Mouse (Mus musculus) neural tube, embryonic 14.5 days (tissue): ENCODE measurements at regions not wholly inside any gene's neighbourhood (a gene's known extent, or its start where the extent isn't known, plus 50 kb on each side); places are given as distances from the start of the nearest gene placed in this dataset.

Experiments
- ATAC-seq: fragments of 200-750 bp; cut with Nextera tagmentation; 2 replicates; pipeline ENCODE4 v1.8.0; 2017; ENCODE audit warnings: low read depth, mild to moderate bottlenecking, moderate TSS enrichment, moderate library complexity
- H3K27ac ChIP-seq: fragments of 300-500 bp; sonication (generic); 2 replicates; pipeline ENCODE4 v1.5.1; 2014; ENCODE audit warnings: low read depth, mild to moderate bottlenecking, control low read depth, low read length, moderate library complexity, mixed read lengths
- H3K27me3 ChIP-seq: fragments of 300-500 bp; sonication (generic); 2 replicates; pipeline ENCODE4 v1.6.1; 2014; ENCODE audit warnings: low read length; ENCODE audit not compliant: control insufficient read depth, insufficient read depth
- H3K36me3 ChIP-seq: fragments of 300-500 bp; sonication (generic); 2 replicates; pipeline ENCODE4 v1.6.1; 2014; ENCODE audit warnings: low read length, mixed read lengths; ENCODE audit not compliant: control insufficient read depth, insufficient read depth
- H3K4me1 ChIP-seq: fragments of 300-500 bp; sonication (generic); 2 replicates; pipeline ENCODE4 v1.6.1; 2014; ENCODE audit warnings: low read length; ENCODE audit not compliant: control insufficient read depth, insufficient read depth
- H3K4me2 ChIP-seq: fragments of 300-500 bp; sonication (generic); 2 replicates; pipeline ENCODE4 v1.6.1; 2014; ENCODE audit warnings: mild to moderate bottlenecking, low read depth, low read length, control low read depth
- H3K4me3 ChIP-seq: fragments of 300-500 bp; sonication (generic); 2 replicates; pipeline ENCODE4 v1.5.1; 2014; ENCODE audit warnings: low read depth, low read length, control low read depth, mixed read lengths
- H3K9ac ChIP-seq: fragments of 300-500 bp; sonication (generic); replicated peaks from 2 replicates; pipeline ENCODE4 v1.6.1; 2014; ENCODE audit warnings: low read depth, mild to moderate bottlenecking, control low read depth, low read length, mixed read lengths
- H3K9me3 ChIP-seq: fragments of 300-500 bp; sonication (generic); 2 replicates; pipeline ENCODE4 v1.6.1; 2016; ENCODE audit warnings: low read length; ENCODE audit not compliant: control insufficient read depth
- WGBS: fragments of 180-500 bp; shearing (Covaris S2); extraction: QIAGEN DNeasy Blood & Tissue Kit; methylation state at CpG from one replicate; pipeline ENCODE4 v1.1.7; 2014; 5-methylcytosine and 5-hydroxymethylcytosine counted together

DNA sequence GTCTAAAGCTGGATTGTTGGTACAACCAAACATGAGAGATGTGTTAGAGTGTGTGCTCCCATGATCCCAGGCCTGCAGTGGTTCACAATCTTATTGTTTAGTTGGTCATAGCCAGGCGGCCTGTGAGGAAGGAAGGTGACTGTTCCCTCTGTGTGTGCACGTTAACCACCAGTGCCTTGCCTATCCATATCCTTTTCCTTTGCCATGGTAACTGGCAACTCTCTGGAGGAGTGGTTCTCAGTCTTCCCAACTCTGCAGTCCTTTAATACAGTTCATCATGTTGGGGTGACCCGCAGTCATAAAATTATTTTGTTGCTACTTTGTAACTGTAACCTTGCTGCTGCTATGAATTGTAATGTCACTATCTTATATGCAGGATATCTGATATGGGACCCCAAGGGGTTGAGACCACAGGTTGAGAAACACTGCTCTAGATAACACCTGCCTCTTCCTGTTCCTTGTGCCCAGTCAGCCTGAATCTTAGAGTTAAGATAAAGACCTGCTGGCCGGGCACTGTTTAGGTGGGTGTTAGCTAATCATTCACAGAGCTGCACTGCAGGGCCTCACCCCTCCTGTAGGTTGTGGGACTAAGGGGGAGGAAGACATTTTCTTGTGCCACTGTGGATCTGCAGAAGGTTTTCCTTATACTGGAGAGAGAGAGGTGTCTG, 57.0 kb upstream of the Medag start:
- H3K27me3 ChIP-seq: no peaks in the 10 kb centered on the region
- no peak for ATAC-seq
- no peaks in the 10 kb centered on the region for H3K9me3 ChIP-seq
- WGBS: 86% methylated on average over 4 of the region's 4 CpGs
- H3K4me2 ChIP-seq: no peak overlapping the region
- no peak overlapping the region for H3K27ac ChIP-seq
- no peak overlapping the region for H3K4me3 ChIP-seq
- no peak overlapping the region for H3K9ac ChIP-seq
- peaks cover 10% of the 10 kb centered on the region for H3K4me1 ChIP-seq
- H3K36me3 ChIP-seq: no peaks in the 10 kb centered on the region

GRCm38 (mm10) chr5:149355131-149355530, 56.4 kb upstream of the Medag start:
- Histone ChIP-seq H3K4me3 (no peak overlapping the region), H3K9me3 (no peaks in the 10 kb centered on the region), H3K27ac (no peak overlapping the region), H3K9ac (no peak overlapping the region), H3K36me3 (no peaks in the 10 kb centered on the region), H3K4me2 (no peak overlapping the region), H3K4me1 (peaks cover 10% of the 10 kb centered on the region), H3K27me3 (no peaks in the 10 kb centered on the region)
- ATAC-seq: no peak
- WGBS: 86% methylated on average over 7 of the region's 7 CpGs

DNA sequence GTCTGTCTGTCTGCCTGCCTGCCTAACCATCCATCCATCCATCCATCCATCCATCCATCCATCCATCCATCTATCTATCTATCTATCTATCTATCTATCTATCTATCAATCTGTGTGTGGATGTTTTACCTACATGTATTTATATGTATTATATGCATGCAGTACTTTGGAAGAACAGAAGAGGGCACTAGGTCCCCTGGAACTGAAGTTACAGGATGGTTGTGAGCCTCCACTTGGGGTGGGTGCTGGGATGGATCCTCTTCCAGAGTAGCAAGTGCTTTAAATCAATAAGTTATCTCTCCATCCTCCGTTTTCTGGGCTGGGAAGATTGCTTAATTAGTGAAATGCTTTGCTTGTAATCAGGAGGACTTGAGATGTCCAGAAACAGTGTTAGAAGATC, 54.6 kb upstream of the Medag start:
- no peak for ATAC-seq
- Histone ChIP-seq H3K9me3 (no peaks in the 10 kb centered on the region; the same call in 1 of the 2 replicates), H3K4me2 (no peak overlapping the region), H3K4me3 (no peak overlapping the region), H3K27me3 (no peaks in the 10 kb centered on the region), H3K36me3 (no peaks in the 10 kb centered on the region), H3K4me1 (peaks cover 10% of the 10 kb centered on the region), H3K9ac (no peak overlapping the region), H3K27ac (no peak overlapping the region)
- WGBS: 87% methylated on average over 1 of the region's 1 CpGs
